Mouse (Mus musculus) E14TG2a.4 (cell line): ENCODE measurements around the gene Stox1.

Experiments used
- H3K27me3 ChIP-seq: 2 replicates; pipeline ENCODE4 v1.6.1; 2014; ENCODE audit warnings: low read length, control low read depth; ENCODE audit not compliant: insufficient read depth
- H3K36me3 ChIP-seq: 2 replicates; pipeline ENCODE4 v1.6.1; 2014; ENCODE audit warnings: low read length, control low read depth; ENCODE audit not compliant: insufficient read depth
- H3K4me1 ChIP-seq: replicated peaks from 2 replicates; pipeline ENCODE4 v1.6.1; 2014; ENCODE audit warnings: low read depth, low read length, control low read depth
- H3K4me3 ChIP-seq: replicated peaks from 2 replicates; pipeline ENCODE4 v1.5.1; 2014; ENCODE audit warnings: mild to moderate bottlenecking, low read length
- H3K9me3 ChIP-seq: 2 replicates; pipeline ENCODE4 v1.6.1; 2014; ENCODE audit warnings: low read length, control low read depth
- CTCF ChIP-seq: conservative IDR thresholded peaks from 2 replicates; pipeline ENCODE4 v1.5.1; 2014; ENCODE audit warnings: low read length
- NANOG ChIP-seq: IDR thresholded peaks from 2 replicates; pipeline ENCODE4 v1.6.1; 2014; ENCODE audit warnings: borderline replicate concordance, low read length, mixed read lengths
- POU5F1 ChIP-seq: IDR thresholded peaks from 2 replicates; pipeline ENCODE4 v1.6.1; 2014; ENCODE audit warnings: low read length, borderline replicate concordance

Stox1 gene

DNA sequence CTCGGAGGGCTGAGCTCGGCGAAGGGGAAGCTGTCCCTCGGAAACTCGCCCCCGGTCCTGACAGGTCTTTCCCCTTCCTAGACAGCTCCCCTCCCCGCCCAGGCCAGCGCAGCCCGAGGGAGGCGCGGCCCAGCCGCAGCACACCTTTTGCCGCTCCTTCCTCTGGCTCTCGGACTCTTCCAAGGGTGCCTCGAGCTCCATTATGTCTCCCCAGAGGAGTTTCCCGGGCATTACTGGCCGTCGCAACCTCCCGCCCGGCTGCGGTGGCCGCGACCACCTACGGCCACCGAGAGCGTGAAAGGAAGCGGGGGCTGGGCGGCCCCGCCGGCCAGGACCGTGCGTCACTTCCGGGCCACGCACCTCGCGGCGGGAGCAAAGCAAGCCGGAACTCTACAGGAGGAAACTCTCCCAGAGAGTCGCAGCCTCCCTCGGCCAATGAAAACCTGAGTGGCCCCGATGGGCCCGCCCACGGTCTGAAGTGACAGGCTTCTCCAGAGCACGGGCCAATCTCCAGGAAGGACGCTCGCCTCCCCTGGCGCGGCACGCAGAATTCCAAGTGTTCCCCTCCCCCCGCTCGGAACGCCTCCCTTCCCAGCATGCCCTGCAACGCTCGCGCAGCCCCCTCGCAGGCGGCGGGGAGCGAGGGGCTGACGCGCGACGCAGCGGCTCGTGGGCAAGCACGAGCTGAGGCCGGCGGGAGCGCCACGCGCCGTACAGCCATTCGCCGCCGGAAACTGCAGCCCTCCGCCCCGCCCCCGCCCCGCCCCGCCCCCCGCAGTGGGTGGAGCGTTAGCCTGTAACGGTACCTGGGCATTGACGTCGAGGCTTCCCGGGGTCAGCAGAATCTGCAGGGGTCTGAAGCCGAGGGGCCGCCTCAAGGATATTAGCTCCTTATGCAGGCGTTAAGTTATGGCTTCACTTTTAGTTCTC is 74.8 kb downstream of the Stox1 start, which contains the start of gene Ddx50:
Gene Ddx50 (minus strand): TSS at position 338 of the 930 bp plus-strand sequence.
- TF ChIP-seq CTCF (no peak), NANOG (no peak), POU5F1 (no peak)
- Histone ChIP-seq H3K36me3 (peaks cover 18% of the 10 kb centered on the region), H3K4me1 (peaks cover 16% of the 10 kb centered on the region), H3K27me3 (no peaks in the 10 kb centered on the region), H3K9me3 (no peaks in the 10 kb centered on the region), H3K4me3 (peak within 1 kb of the TSS; percentile 99)

DNA sequence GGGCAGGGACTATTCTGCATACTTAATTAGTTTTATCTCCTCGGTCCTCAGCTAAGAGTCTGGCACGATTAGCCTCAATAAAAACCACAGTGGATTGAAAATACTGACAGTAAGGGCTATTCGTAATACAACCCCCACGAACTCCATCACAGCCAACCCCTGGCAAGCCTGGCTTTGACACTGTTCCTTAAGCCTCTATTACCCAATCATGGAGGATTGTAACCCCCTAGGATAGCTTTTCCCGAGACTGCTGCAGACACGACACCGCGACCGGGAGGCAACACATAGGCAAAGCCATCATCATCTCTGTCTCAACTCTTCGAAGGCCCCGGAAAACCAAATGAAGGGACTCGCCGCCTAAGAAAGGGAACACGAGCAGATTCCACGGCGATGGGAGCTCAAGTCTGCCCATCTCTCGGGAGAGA is 75.6 kb downstream of the Stox1 start:
- no peak for TF ChIP-seq NANOG
- no peak for TF ChIP-seq POU5F1
- TF ChIP-seq CTCF = no peak
- H3K9me3 ChIP-seq = no peaks in the 10 kb centered on the region
- peaks cover 22% of the 10 kb centered on the region for H3K36me3 ChIP-seq
- no peaks in the 10 kb centered on the region for H3K27me3 ChIP-seq
- peaks cover 16% of the 10 kb centered on the region for H3K4me1 ChIP-seq
- peak overlapping the region; percentile 99 for H3K4me3 ChIP-seq
